Mouse (Mus musculus) olfactory bulb, adult 2 months (tissue): Measurements from ENCODE around the gene Hikeshi. TPM values are rescaled to one million over a fixed set of nuclear protein-coding genes. Genes with fewer than 3 reads are reported as not detected.

Experiments used
- H3K27ac ChIP-seq: fragments of 200-500 bp; 2 replicates; pipeline ENCODE4 v1.5.1; 2012; ENCODE audit warnings: low read depth, low read length; ENCODE audit not compliant: insufficient read depth
- H3K4me1 ChIP-seq: fragments of 200-500 bp; 2 replicates; pipeline ENCODE4 v1.6.1; 2012; ENCODE audit warnings: low read length; ENCODE audit not compliant: control insufficient read depth, insufficient read depth
- H3K4me3 ChIP-seq: fragments of 200-500 bp; 2 replicates; pipeline ENCODE4 v1.5.1; 2012; ENCODE audit warnings: mild to moderate bottlenecking, low read depth, low read length, moderate library complexity; ENCODE audit not compliant: insufficient read depth
- CTCF ChIP-seq: fragments of 200-500 bp; IDR thresholded peaks from 2 replicates; pipeline ENCODE4 v1.5.1; 2012; ENCODE audit warnings: low read depth, mild to moderate bottlenecking, low read length, moderate library complexity; ENCODE audit not compliant: insufficient read depth
- POLR2A ChIP-seq: fragments of 200-500 bp; IDR thresholded peaks from 2 replicates; pipeline ENCODE4 v1.6.1; 2012; ENCODE audit warnings: mild to moderate bottlenecking, low read depth, low read length, moderate library complexity; ENCODE audit not compliant: insufficient read depth
- WGBS: fragments of 180-500 bp; shearing (Covaris S2); methylation state at CpG from one replicate; pipeline ENCODE4 v1.1.7; 2018; 5-methylcytosine and 5-hydroxymethylcytosine counted together
- polyA plus RNA-seq: library from polyadenylated mRNA; stranded (reverse); fragments of >200 nt; gene quantifications from 2 replicates; pipeline ENCODE4 v1.2.4, GENCODE M21; 2012; ENCODE audit warnings: low replicate concordance; ENCODE audit not compliant: missing spikeins, insufficient read depth, insufficient read length

Hikeshi gene
- polyA plus RNA-seq, 1 experiment = not detected

DNA sequence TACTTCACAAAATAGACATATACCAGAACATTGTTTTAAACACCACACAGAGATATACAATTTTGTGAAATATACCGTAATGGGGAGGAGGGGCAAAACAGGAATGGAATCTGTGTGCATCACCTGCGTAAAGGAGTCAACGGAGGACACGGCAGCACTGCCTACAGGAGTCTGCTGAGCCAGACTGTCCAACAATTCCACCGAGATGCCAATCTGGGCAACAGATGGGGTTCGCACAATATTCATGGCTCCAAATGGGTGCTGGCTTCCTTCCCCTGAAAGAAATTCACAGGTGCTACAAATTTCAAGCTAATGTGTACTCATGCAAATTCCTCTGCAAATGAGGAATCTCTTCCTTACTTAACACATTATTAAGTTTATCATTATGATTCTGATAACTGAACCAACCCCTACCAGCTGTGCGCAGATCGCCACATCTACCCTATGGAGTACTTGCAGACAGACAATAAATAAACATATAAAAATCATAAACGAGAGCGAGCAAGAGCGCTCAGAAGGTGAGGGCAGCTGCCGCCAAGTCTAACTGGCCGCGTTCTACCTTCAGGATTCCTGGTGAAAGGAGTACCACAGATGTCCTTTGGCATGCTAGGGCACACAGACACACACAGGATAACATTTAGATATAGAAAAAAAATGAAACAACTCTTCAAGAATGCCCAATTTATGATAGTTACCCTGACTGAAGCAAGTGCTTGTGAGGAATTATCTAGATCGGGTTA is 17.4 kb downstream of the Hikeshi start:
- WGBS = 97% methylated on average over 15 of the region's 15 CpGs

DNA sequence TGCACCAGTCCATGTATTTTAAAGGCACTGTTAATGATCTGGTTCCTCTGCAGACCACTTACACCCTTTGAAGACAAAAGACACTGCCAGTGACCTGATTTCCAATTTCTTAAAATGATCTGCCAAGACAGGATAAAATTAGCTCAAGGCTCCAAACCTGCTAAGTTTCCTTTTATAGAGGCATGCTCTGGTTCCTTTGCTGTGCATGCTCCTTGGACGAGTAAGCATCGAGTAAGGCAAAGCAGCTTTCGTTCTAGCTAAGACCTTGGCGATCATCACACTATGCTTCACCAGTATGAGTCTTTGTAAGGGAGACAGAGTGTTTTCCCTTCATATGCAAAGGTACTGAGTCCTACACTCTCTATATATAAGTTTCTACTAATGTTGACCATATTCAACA is 23.2 kb downstream of the Hikeshi start:
- WGBS = 48% methylated on average over 4 of the region's 4 CpGs
- TF ChIP-seq POLR2A (no peak), CTCF (no peak)
- Histone ChIP-seq H3K4me3 (no peak overlapping the region), H3K4me1 (no peaks in the 10 kb centered on the region), H3K27ac (no peak overlapping the region)

More for the DNA sequence above, 17.4 kb downstream of the Hikeshi start:
- H3K4me3 ChIP-seq = no peak overlapping the region
- no peak overlapping the region for H3K27ac ChIP-seq
- TF ChIP-seq POLR2A = no peak
- no peak for TF ChIP-seq CTCF
- no peaks in the 10 kb centered on the region for H3K4me1 ChIP-seq

DNA sequence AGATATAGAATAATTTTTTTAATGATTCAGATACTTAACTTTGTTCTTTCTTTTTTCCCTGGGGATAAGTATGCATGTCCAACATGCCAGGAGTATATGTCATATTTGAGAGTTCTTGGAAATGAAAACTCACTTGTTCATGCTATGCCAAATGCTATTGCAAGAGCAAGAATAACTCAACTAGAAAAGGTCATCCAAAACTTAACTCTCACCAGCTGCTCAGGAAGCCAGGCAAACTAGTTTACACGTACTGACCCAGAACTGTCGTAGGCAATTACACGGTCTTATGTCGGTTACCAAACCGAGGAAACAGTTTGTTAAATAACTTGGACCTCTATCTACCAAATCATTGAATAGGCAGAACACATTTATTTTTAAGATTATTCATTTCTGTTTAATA is 24.3 kb downstream of the Hikeshi start:
- no peak for TF ChIP-seq CTCF
- no peak for TF ChIP-seq POLR2A
- 90% methylated on average over 5 of the region's 5 CpGs for WGBS
- H3K27ac ChIP-seq = no peak overlapping the region

DNA sequence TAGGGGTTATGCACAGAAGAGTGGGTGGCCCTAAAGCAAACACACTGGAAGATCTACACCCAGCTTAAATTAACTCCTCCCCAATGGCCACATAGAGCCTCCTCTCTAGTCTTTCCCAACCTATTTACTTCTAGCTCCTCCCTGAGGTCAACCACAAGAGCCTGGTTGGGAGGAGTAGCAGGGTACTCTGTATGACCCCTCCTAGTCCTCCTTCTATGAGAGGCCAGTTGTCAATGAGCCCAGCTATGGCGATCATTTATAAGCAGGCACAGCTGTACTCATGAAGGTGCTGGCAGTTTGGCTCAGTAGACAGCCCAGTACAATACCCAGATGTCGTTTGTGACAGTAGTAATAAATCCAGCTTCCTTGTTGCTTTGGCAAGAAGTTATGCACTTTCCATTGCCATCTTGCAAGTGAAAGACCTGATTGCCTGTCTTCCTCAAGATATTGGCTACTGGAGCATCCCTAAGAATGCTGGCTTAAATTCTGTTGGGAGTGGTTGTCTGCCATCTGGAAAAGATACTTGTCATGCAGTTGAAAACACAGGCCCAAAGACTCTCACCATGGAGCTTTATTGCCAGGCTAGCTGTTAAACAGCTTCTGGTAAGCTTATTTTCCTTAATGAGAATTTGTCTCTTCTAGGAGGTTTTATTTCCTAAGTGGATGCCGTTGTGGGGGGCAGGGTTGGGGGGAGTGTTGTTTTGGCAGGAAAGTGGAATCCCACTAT is 27.4 kb downstream of the Hikeshi start:
- H3K4me1 ChIP-seq = no peaks in the 10 kb centered on the region
- H3K27ac ChIP-seq = no peak overlapping the region
- WGBS = 64% methylated on average over 3 of the region's 3 CpGs
- H3K4me3 ChIP-seq = no peak overlapping the region
- TF ChIP-seq CTCF (no peak), POLR2A (no peak)

More for the DNA sequence above, 24.3 kb downstream of the Hikeshi start:
- no peaks in the 10 kb centered on the region for H3K4me1 ChIP-seq
- H3K4me3 ChIP-seq = no peak overlapping the region

DNA sequence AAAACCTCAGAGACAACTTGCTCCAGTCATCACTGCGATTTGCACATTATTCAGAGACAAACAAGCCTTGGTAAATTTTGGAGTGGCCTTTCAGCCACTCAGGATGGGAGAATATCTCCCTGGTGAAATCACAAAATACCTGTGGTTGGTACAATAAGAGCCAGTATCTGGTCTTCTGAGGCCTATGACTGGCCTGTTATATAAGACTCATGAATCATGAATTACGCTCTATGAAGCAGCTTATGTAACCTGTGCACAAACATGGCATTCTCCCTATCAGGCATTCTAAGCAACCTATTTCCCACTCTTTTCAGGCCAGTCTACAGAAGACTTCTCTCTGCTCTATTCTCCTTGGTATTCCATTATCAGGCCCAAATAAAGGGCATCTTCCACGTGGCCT is 28.6 kb downstream of the Hikeshi start:
- H3K4me1 ChIP-seq = no peaks in the 10 kb centered on the region
- H3K4me3 ChIP-seq = no peak overlapping the region
- H3K27ac ChIP-seq = no peak overlapping the region
- no peak for TF ChIP-seq CTCF
- no peak for TF ChIP-seq POLR2A
- 83% methylated on average over 3 of the region's 3 CpGs for WGBS

DNA sequence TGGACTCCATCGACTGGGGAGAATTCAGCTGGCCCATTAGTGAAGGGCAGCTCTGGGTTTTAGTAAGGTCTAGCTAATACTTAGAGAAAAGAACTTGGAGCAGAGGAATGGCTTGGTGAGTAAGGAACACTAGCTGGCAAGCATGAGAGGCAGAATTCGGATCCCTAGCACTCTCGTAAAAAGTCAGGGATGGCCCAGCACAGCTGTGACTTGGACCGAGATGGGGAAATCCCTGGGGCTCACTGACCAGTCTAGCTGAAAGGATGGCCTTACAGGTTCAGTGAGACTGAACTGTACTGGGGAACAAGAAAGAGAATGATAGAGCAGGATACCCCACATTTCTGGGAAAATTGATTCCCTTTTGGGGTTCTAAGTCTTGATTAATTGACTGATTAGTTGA is 31.3 kb downstream of the Hikeshi start:
- Histone ChIP-seq H3K4me1 (no peaks in the 10 kb centered on the region), H3K27ac (no peak overlapping the region), H3K4me3 (no peak overlapping the region)
- 84% methylated on average over 4 of the region's 4 CpGs for WGBS
- TF ChIP-seq POLR2A (no peak), CTCF (no peak)

DNA sequence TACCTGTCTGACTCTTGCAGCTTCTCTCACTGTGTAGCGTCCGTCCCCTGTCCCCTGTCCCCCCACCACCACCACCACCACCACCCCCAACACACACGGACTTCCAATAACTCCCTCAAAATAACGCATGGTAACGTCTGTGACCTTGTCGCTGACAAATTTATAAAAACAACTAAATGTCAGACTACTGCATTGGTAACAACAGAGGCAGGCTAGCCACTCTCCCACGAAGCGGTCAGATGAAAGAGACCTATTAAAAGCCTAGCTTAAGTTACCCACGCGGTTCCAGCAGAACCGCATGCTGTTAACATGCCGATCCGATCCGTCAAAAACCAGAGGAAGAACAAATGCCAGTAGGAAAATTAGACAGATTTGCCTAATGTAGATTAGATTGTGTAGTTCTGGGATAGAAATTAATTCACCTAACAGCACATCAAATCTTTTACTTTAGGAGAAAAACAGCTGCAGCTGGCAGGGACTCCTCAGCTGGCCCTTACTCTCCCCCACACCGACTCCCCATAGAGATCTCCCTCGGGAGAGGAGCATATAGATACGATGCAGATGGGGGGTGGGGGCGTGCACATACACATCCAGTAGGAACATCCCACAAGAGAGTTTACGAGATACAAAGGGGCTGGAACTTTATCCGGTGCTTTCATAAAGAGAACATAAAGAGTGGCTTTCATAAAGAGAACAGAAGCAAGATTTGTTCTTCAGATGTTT is 31.9 kb downstream of the Hikeshi start:
- Histone ChIP-seq H3K27ac (no peak overlapping the region), H3K4me1 (no peaks in the 10 kb centered on the region; the same call in 1 of the 2 replicates), H3K4me3 (no peak overlapping the region)
- WGBS = 69% methylated on average over 20 of the region's 20 CpGs
- TF ChIP-seq CTCF (no peak), POLR2A (no peak)

DNA sequence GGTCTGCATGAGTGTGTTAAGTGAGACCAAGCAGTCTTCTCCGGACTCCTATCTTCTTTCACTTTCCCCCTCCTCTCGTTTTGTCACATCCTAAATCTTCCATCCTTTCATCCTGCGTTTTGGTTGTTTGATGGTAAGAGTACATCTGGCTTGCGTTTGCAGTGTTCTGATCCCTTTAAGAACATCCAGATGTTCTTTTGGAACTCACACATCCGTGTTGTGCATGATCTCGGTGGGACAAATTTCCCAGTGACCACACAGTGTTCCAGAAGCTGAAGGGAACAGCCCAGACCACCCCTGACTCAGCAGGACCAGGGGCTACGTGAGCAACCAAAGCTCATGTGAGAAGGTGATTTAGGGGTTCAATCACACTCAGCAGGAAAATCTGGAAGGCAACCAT is 32.6 kb downstream of the Hikeshi start:
- no peak for TF ChIP-seq POLR2A
- no peak for TF ChIP-seq CTCF
- Histone ChIP-seq H3K4me1 (peaks cover 4% of the 10 kb centered on the region), H3K4me3 (no peak overlapping the region), H3K27ac (no peak overlapping the region)
- 71% methylated on average over 7 of the region's 7 CpGs for WGBS

DNA sequence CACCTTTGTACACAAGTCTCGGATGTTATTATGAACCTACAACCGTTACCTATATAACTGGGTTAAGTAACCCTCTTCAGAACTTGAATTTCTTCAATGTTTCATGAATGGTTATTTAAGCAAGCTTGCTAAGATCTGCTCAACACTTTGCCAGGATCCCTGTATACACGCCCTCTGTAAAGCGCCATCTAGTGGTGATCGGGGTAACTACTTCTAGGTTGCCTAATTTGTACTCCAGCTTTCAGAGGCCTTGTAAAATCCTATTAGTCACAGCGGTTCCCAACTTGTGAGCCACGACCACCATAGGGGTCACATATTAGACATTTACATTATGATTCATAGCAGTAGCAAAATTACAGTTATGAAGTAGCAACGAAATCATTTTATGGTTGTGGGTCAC is 33.1 kb downstream of the Hikeshi start:
- WGBS = 19% methylated on average over 8 of the region's 8 CpGs
- peaks cover 9% of the 10 kb centered on the region for H3K4me1 ChIP-seq
- H3K27ac ChIP-seq = no peak overlapping the region
- TF ChIP-seq POLR2A (no peak), CTCF (no peak)
- no peak overlapping the region for H3K4me3 ChIP-seq
